Mouse (Mus musculus): ENCODE measurements around the gene Rai1. TPM values are rescaled to one million over a fixed set of nuclear protein-coding genes. Genes with fewer than 3 reads are reported as not detected.

Rai1 gene
- total and polyA plus RNA-seq, 2 experiments from 2014 or later, result 21.2 to 60.7 TPM

- WGBS, result 72% methylated on average over 14 of the region's 14 CpGs
- Histone ChIP-seq H3K4me3 (ENCODE audit: low read depth, low read length) (no peak overlapping the region), H3K9me3 (ENCODE audit: low read length) (no peaks in the 10 kb centered on the region), H3K4me1 (ENCODE audit: insufficient read depth) (no peaks in the 10 kb centered on the region), H3K27ac (ENCODE audit: low read depth, low read length) (no peak overlapping the region), H3K36me3 (ENCODE audit: insufficient read depth) (peaks cover 42% of the 10 kb centered on the region), H3K9ac (no peak overlapping the region), H3K27me3 (ENCODE audit: insufficient read depth, low read length) (no peaks in the 10 kb centered on the region), H3K4me2 (ENCODE audit: low read depth) (no peak overlapping the region)
- ATAC-seq (no peak), DNase-seq (no peak)
- TF ChIP-seq CTCF (IDR thresholded peaks at IDR 0.05; ENCODE audit: low read depth), result no peak
These were observed 127.7 kb downstream of the Rai1 start for GRCm38 (mm10) chr11:60232441-60233058.

GRCm38 (mm10) chr11:60233235-60233634 is 128.4 kb downstream of the Rai1 start:
- no peak for TF ChIP-seq CTCF (IDR thresholded peaks at IDR 0.05; ENCODE audit: low read depth)
- Histone ChIP-seq H3K27me3 (ENCODE audit: insufficient read depth, low read length) (no peaks in the 10 kb centered on the region), H3K4me1 (ENCODE audit: insufficient read depth) (no peaks in the 10 kb centered on the region), H3K4me2 (ENCODE audit: low read depth) (no peak overlapping the region), H3K9me3 (ENCODE audit: low read length) (no peaks in the 10 kb centered on the region), H3K36me3 (ENCODE audit: insufficient read depth) (peaks cover 41% of the 10 kb centered on the region), H3K9ac (no peak overlapping the region), H3K27ac (ENCODE audit: low read depth, low read length) (no peak overlapping the region), H3K4me3 (ENCODE audit: low read depth, low read length) (no peak overlapping the region)
- no peak for DNase-seq
- 41% methylated on average over 8 of the region's 8 CpGs for WGBS
- ATAC-seq, result peak; percentile 67

- no peak overlapping the region for H3K4me3 ChIP-seq (ENCODE audit: low read depth, low read length)
- no peak overlapping the region for H3K27ac ChIP-seq (ENCODE audit: low read depth, low read length)
- no peak for TF ChIP-seq CTCF (IDR thresholded peaks at IDR 0.05; ENCODE audit: low read depth)
- no peak for DNase-seq
- H3K9me3 ChIP-seq (ENCODE audit: low read length), result no peaks in the 10 kb centered on the region
- H3K36me3 ChIP-seq (ENCODE audit: insufficient read depth), result peaks cover 30% of the 10 kb centered on the region
- no peak overlapping the region for H3K9ac ChIP-seq
- H3K4me1 ChIP-seq (ENCODE audit: insufficient read depth), result no peaks in the 10 kb centered on the region
- H3K27me3 ChIP-seq (ENCODE audit: insufficient read depth, low read length), result no peaks in the 10 kb centered on the region
- H3K4me2 ChIP-seq (ENCODE audit: low read depth), result no peak overlapping the region
- no peak for ATAC-seq
- WGBS, result 89% methylated on average over 5 of the region's 5 CpGs
These were observed 130.5 kb downstream of the Rai1 start for GRCm38 (mm10) chr11:60235351-60235750.

- peaks cover 55% of the 10 kb centered on the region for H3K36me3 ChIP-seq (ENCODE audit: insufficient read depth)
- DNase-seq (no peak), ATAC-seq (no peak)
- 87% methylated on average over 4 of the region's 4 CpGs for WGBS
- H3K9ac ChIP-seq, result no peak overlapping the region
- H3K9me3 ChIP-seq (ENCODE audit: low read length), result no peaks in the 10 kb centered on the region
- H3K4me3 ChIP-seq (ENCODE audit: low read depth, low read length), result no peak overlapping the region
- H3K27me3 ChIP-seq (ENCODE audit: insufficient read depth, low read length), result no peaks in the 10 kb centered on the region
- H3K27ac ChIP-seq (ENCODE audit: low read depth, low read length), result no peak overlapping the region
- no peak overlapping the region for H3K4me2 ChIP-seq (ENCODE audit: low read depth)
- TF ChIP-seq CTCF (IDR thresholded peaks at IDR 0.05; ENCODE audit: low read depth), result no peak
- no peaks in the 10 kb centered on the region for H3K4me1 ChIP-seq (ENCODE audit: insufficient read depth)
These were observed 135.7 kb downstream of the Rai1 start for GRCm38 (mm10) chr11:60240509-60240908.

- Histone ChIP-seq H3K9me3 (ENCODE audit: low read length) (no peaks in the 10 kb centered on the region), H3K4me2 (ENCODE audit: low read depth) (no peak overlapping the region), H3K4me3 (ENCODE audit: low read depth, low read length) (no peak overlapping the region), H3K9ac (no peak overlapping the region), H3K4me1 (ENCODE audit: insufficient read depth) (0 out of 2 replicates have a peak, but pooled peaks cover 2% of the 10 kb centered on the region), H3K27ac (ENCODE audit: low read depth, low read length) (no peak overlapping the region), H3K36me3 (ENCODE audit: insufficient read depth) (peaks cover 38% of the 10 kb centered on the region), H3K27me3 (ENCODE audit: insufficient read depth, low read length) (no peaks in the 10 kb centered on the region)
- no peak for TF ChIP-seq CTCF (IDR thresholded peaks at IDR 0.05; ENCODE audit: low read depth)
- WGBS, result 60% methylated on average over 11 of the region's 11 CpGs
- no peak for ATAC-seq
- no peak for DNase-seq
These were observed 139.8 kb downstream of the Rai1 start for GRCm38 (mm10) chr11:60244503-60245143.

- Histone ChIP-seq H3K27ac (ENCODE audit: low read depth, low read length) (no peak overlapping the region), H3K9ac (no peak overlapping the region), H3K4me3 (ENCODE audit: low read depth, low read length) (no peak overlapping the region), H3K4me1 (ENCODE audit: insufficient read depth) (0 out of 2 replicates have a peak, but pooled peaks cover 2% of the 10 kb centered on the region), H3K4me2 (ENCODE audit: low read depth) (no peak overlapping the region), H3K9me3 (ENCODE audit: low read length) (no peaks in the 10 kb centered on the region), H3K27me3 (ENCODE audit: insufficient read depth, low read length) (no peaks in the 10 kb centered on the region), H3K36me3 (ENCODE audit: insufficient read depth) (peaks cover 24% of the 10 kb centered on the region)
- TF ChIP-seq CTCF (IDR thresholded peaks at IDR 0.05; ENCODE audit: low read depth), result no peak
- DNase-seq (no peak), ATAC-seq (no peak)
These were observed 141.3 kb downstream of the Rai1 start for GRCm38 (mm10) chr11:60246077-60246476.

- Histone ChIP-seq H3K36me3 (ENCODE audit: insufficient read depth) (peaks cover 13% of the 10 kb centered on the region), H3K4me2 (ENCODE audit: low read depth) (no peak overlapping the region), H3K9me3 (ENCODE audit: low read length) (no peaks in the 10 kb centered on the region), H3K27me3 (ENCODE audit: insufficient read depth, low read length) (no peaks in the 10 kb centered on the region), H3K4me3 (ENCODE audit: low read depth, low read length) (no peak overlapping the region), H3K27ac (ENCODE audit: low read depth, low read length) (peak overlapping the region; percentile 67; the same call in 1 of the 2 replicates), H3K9ac (no peak overlapping the region), H3K4me1 (ENCODE audit: insufficient read depth) (0 out of 2 replicates have a peak, but pooled peaks cover 2% of the 10 kb centered on the region)
- DNase-seq, result no peak
- WGBS, result 48% methylated on average over 5 of the region's 5 CpGs
- no peak for ATAC-seq
- TF ChIP-seq CTCF (IDR thresholded peaks at IDR 0.05; ENCODE audit: low read depth), result no peak
These were observed 143.1 kb downstream of the Rai1 start for GRCm38 (mm10) chr11:60247753-60248550.

Small RNAs within 50 kb of the gene (microRNA-seq; reads per million reads assigned to microRNA genes)
- gene Mir6921 (0 to 0.49 reads per million in 2 experiments), gene Mir6922 (0 reads per million in 2 experiments)

Other genes starting within 250 kb of the Rai1 start
- gene Med9, start 156.8 kb upstream of the Rai1 start, total RNA-seq (2014; rRNA removed), result 27.9 and 31.6 TPM in 2 replicates
- gene Med9, start 156.8 kb upstream of the Rai1 start, polyA plus RNA-seq (2015; fragmentation: Nextera tagmentation; extraction: Ambion mirVana), result 32.4 and 36.0 TPM in 2 replicates
- 0.23 and 1.00 TPM in 2 replicates for gene Rasd1, start 140.1 kb upstream of the Rai1 start, total RNA-seq (2014; rRNA removed)
- gene Rasd1, start 140.1 kb upstream of the Rai1 start, polyA plus RNA-seq (2015; fragmentation: Nextera tagmentation; extraction: Ambion mirVana), result 1.4 and 3.3 TPM in 2 replicates
- 7.9 and 16.2 TPM in 2 replicates for gene Pemt, start 58.5 kb upstream of the Rai1 start, total RNA-seq (2014; rRNA removed)
- gene Pemt, start 58.5 kb upstream of the Rai1 start, polyA plus RNA-seq (2015; fragmentation: Nextera tagmentation; extraction: Ambion mirVana), result 14.2 and 14.4 TPM in 2 replicates
- gene Srebf1, start 117.6 kb downstream of the Rai1 start, total RNA-seq (2014; rRNA removed), result 56.2 and 70.7 TPM in 2 replicates
- 28.9 and 32.8 TPM in 2 replicates for gene Srebf1, start 117.6 kb downstream of the Rai1 start, polyA plus RNA-seq (2015; fragmentation: Nextera tagmentation; extraction: Ambion mirVana)
- gene Tom1l2, start 247.9 kb downstream of the Rai1 start, total RNA-seq (2014; rRNA removed), result 72.0 and 80.8 TPM in 2 replicates
- 37.2 and 44.3 TPM in 2 replicates for gene Tom1l2, start 247.9 kb downstream of the Rai1 start, polyA plus RNA-seq (2015; fragmentation: Nextera tagmentation; extraction: Ambion mirVana)
- gene Drc3, start 248.3 kb downstream of the Rai1 start, total RNA-seq (2014; rRNA removed), result 13.0 and 15.5 TPM in 2 replicates
- 6.9 and 10.0 TPM in 2 replicates for gene Drc3, start 248.3 kb downstream of the Rai1 start, polyA plus RNA-seq (2015; fragmentation: Nextera tagmentation; extraction: Ambion mirVana)